Mouse (Mus musculus) ES-E14 (cell line): Measurements from ENCODE around the gene Pkhd1.

Experiments
- MAFK ChIP-seq: IDR thresholded peaks from 2 replicates; pipeline ENCODE4 v1.6.1; 2014; ENCODE audit warnings: mild to moderate bottlenecking, low read depth, low read length, inconsistent platforms; ENCODE audit not compliant: insufficient read depth
- ZC3H11A ChIP-seq: IDR thresholded peaks from 2 replicates; pipeline ENCODE4 v1.6.1; 2012; ENCODE audit warnings: low read depth, mild to moderate bottlenecking, inconsistent platforms, low read length, borderline replicate concordance
- ZNF384 ChIP-seq: IDR thresholded peaks from 2 replicates; pipeline ENCODE4 v1.6.1; 2012; ENCODE audit warnings: low read depth, low read length, inconsistent platforms

DNA sequence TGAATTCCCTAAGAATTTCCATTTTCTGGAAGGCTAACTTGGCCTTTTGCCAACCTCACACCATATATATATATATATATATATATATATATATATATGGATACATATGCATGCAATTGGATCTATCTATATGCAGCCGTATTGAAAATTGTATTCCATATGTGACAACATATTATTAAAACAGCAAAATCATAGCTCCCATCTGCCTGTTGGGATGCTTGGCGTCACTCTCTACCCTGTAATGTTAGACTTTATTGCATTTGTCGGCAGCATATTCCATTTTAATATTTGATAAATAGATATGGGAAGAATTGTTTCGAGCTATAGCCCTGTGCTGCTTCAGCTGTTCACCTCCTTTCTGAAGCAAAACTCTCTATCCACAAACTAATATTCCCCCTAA lies 600.2 kb downstream of the Pkhd1 start:
- TF ChIP-seq ZNF384 (no peak), ZC3H11A (no peak), MAFK (no peak)
